Mouse (Mus musculus) intestine, embryonic 15.5 days (tissue): ENCODE results near the gene Prss22. TPM values are rescaled to one million over a fixed set of nuclear protein-coding genes. Genes with fewer than 3 reads are reported as not detected.

ENCODE experiments used
- ATAC-seq: fragments of 200-750 bp; cut with Nextera tagmentation; 2 replicates; pipeline ENCODE4 v1.8.0; 2017; ENCODE audit warnings: moderate TSS enrichment, moderate library complexity
- H3K27ac ChIP-seq: fragments of 300-500 bp; sonication (generic); 2 replicates; pipeline ENCODE4 v1.5.1; 2015; ENCODE audit warnings: mild to moderate bottlenecking, inconsistent platforms
- H3K27me3 ChIP-seq: fragments of 300-500 bp; sonication (generic); replicated peaks from 2 replicates; pipeline ENCODE4 v1.6.1; 2015; ENCODE audit warnings: inconsistent platforms
- H3K36me3 ChIP-seq: fragments of 300-500 bp; sonication (generic); 2 replicates; pipeline ENCODE4 v1.6.1; 2015; ENCODE audit warnings: inconsistent platforms
- H3K4me1 ChIP-seq: fragments of 300-500 bp; sonication (generic); replicated peaks from 2 replicates; pipeline ENCODE4 v1.6.1; 2015; ENCODE audit warnings: inconsistent platforms
- H3K4me2 ChIP-seq: fragments of 300-500 bp; sonication (generic); replicated peaks from 2 replicates; pipeline ENCODE4 v1.6.1; 2015; ENCODE audit warnings: mild to moderate bottlenecking, inconsistent platforms
- H3K4me3 ChIP-seq: fragments of 300-500 bp; sonication (generic); replicated peaks from 2 replicates; pipeline ENCODE4 v1.5.1; 2015; ENCODE audit warnings: inconsistent platforms
- H3K9ac ChIP-seq: fragments of 300-500 bp; sonication (generic); 2 replicates; pipeline ENCODE4 v1.6.1; 2015; ENCODE audit warnings: inconsistent platforms
- H3K9me3 ChIP-seq: fragments of 300-500 bp; sonication (generic); 2 replicates; pipeline ENCODE4 v1.6.1; 2016; ENCODE audit warnings: inconsistent platforms
- WGBS: fragments of 180-500 bp; shearing (Covaris S2); methylation state at CpG from one replicate; pipeline ENCODE4 v1.1.7; 2015; 5-methylcytosine and 5-hydroxymethylcytosine counted together
- polyA plus RNA-seq: library from polyadenylated mRNA; unstranded; fragments of >200 nt; fragmentation: Nextera tagmentation; extraction: Ambion mirVana; gene quantifications from 2 replicates; pipeline ENCODE4 v1.2.1, GENCODE M21; 2015

The Prss22 gene
- polyA plus RNA-seq, result not detected in 2 replicates

DNA sequence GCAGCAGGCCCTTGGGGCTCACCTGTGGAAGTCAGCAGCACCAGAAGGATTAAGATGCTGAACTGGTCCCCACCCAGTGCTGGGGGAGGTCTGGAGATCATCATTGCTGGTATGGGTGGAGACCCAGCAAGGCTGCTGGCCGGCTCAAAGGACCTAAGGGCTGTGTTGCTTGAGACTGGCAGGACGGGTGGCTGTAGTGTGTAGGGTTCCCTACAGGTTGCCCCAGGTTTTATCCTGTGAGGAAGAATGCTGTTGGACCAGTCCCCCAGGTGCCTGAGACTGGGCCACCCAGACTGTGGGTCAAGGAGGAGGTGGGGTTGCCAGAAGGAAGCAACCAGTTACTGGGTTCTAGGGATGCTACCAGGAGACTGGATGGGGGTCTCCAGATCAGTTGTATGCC, at the start of gene Prss22:
TSS of gene Prss22 (minus strand) at position 200 of the 400 bp plus-strand sequence.
- Histone ChIP-seq H3K4me2 (no peak within 1 kb of the TSS), H3K9ac (no peak within 1 kb of the TSS), H3K27ac (no peak within 1 kb of the TSS), H3K4me1 (peaks cover 10% of the 10 kb centered on the region), H3K9me3 (no peaks in the 10 kb centered on the region), H3K27me3 (no peaks in the 10 kb centered on the region), H3K36me3 (no peaks in the 10 kb centered on the region), H3K4me3 (no peak within 1 kb of the TSS)
- ATAC-seq, result no peak
- 45% methylated on average over 2 of the region's 2 CpGs for WGBS

GRCm38 (mm10) chr17:24046026-24046425, 48.1 kb upstream of the Prss22 start:
- no peak overlapping the region for H3K9ac ChIP-seq
- WGBS, result 34% methylated on average over 5 of the region's 5 CpGs
- H3K4me2 ChIP-seq, result no peak overlapping the region
- ATAC-seq, result peak; percentile 48; the same call in 1 of the 2 replicates
- no peak overlapping the region for H3K4me3 ChIP-seq
- no peaks in the 10 kb centered on the region for H3K27me3 ChIP-seq
- H3K4me1 ChIP-seq, result 0 out of 2 replicates have a peak, but pooled peaks cover 4% of the 10 kb centered on the region
- H3K27ac ChIP-seq, result no peak overlapping the region
- no peaks in the 10 kb centered on the region for H3K9me3 ChIP-seq
- peaks cover 12% of the 10 kb centered on the region for H3K36me3 ChIP-seq

- Histone ChIP-seq H3K4me2 (no peak overlapping the region), H3K27ac (no peak overlapping the region), H3K4me1 (0 out of 2 replicates have a peak, but pooled peaks cover 4% of the 10 kb centered on the region), H3K9me3 (no peaks in the 10 kb centered on the region), H3K27me3 (no peaks in the 10 kb centered on the region), H3K9ac (no peak overlapping the region), H3K36me3 (peaks cover 7% of the 10 kb centered on the region), H3K4me3 (no peak overlapping the region)
- 0 out of 2 replicates have a peak, but pooled peaks have one; percentile 69 for ATAC-seq
- WGBS, result 69% methylated on average over 10 of the region's 10 CpGs
Measured at GRCm38 (mm10) chr17:24045608-24046007, 47.7 kb upstream of the Prss22 start.

- H3K36me3 ChIP-seq, result 0 out of 2 replicates have a peak, but pooled peaks cover 3% of the 10 kb centered on the region
- no peak overlapping the region for H3K4me3 ChIP-seq
- no peak overlapping the region for H3K27ac ChIP-seq
- WGBS, result 58% methylated on average over 5 of the region's 5 CpGs
- H3K27me3 ChIP-seq, result no peaks in the 10 kb centered on the region
- 0 out of 2 replicates have a peak, but pooled peaks cover 4% of the 10 kb centered on the region for H3K4me1 ChIP-seq
- H3K9me3 ChIP-seq, result no peaks in the 10 kb centered on the region
- H3K4me2 ChIP-seq, result no peak overlapping the region
- no peak for ATAC-seq
- no peak overlapping the region for H3K9ac ChIP-seq
Measured at GRCm38 (mm10) chr17:24044482-24044881, 46.6 kb upstream of the Prss22 start.

DNA sequence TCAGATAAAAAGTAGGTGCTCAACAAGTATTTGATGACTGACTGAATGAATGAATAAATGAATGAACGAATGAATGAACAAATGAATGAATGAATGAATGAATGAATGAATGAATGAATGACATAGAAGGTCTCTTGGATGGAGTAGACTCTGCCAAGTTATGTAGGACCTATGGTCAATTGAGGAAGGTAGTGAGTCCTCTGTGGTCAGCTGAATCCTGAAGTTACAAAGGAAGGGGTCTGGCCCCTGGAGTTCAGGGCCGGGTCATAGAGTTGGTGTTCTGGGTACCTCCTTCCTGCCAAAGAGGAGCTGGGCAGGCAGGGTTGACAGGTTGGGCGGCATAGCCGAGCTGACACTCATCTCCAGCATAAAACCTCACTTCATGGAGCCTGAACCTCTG, 39.9 kb upstream of the Prss22 start, which contains the start of gene Prss27:
TSS of gene Prss27 (plus strand) at position 301 of the 400 bp plus-strand sequence.
- H3K36me3 ChIP-seq, result no peaks in the 10 kb centered on the region
- no peak within 1 kb of the TSS for H3K4me3 ChIP-seq
- H3K27me3 ChIP-seq, result no peaks in the 10 kb centered on the region
- no peaks in the 10 kb centered on the region for H3K9me3 ChIP-seq
- no peaks in the 10 kb centered on the region for H3K4me1 ChIP-seq
- ATAC-seq, result peak; percentile 19
- no peak within 1 kb of the TSS for H3K9ac ChIP-seq
- peak within 1 kb of the TSS; percentile 24; the same call in 1 of the 2 replicates for H3K27ac ChIP-seq
- 71% methylated on average over 4 of the region's 4 CpGs for WGBS
- no peak within 1 kb of the TSS for H3K4me2 ChIP-seq

GRCm38 (mm10) chr17:24037360-24037759, 39.5 kb upstream of the Prss22 start:
- ATAC-seq, result peak; percentile 95
- peak overlapping the region; percentile 24; the same call in 1 of the 2 replicates for H3K27ac ChIP-seq
- H3K27me3 ChIP-seq, result no peaks in the 10 kb centered on the region
- 68% methylated on average over 13 of the region's 13 CpGs for WGBS
- no peak overlapping the region for H3K9ac ChIP-seq
- no peak overlapping the region for H3K4me3 ChIP-seq
- H3K4me1 ChIP-seq, result no peaks in the 10 kb centered on the region
- no peak overlapping the region for H3K4me2 ChIP-seq
- no peaks in the 10 kb centered on the region for H3K9me3 ChIP-seq
- no peaks in the 10 kb centered on the region for H3K36me3 ChIP-seq

- no peak overlapping the region for H3K9ac ChIP-seq
Measured at GRCm38 (mm10) chr17:24036954-24037353, 39.1 kb upstream of the Prss22 start.

DNA sequence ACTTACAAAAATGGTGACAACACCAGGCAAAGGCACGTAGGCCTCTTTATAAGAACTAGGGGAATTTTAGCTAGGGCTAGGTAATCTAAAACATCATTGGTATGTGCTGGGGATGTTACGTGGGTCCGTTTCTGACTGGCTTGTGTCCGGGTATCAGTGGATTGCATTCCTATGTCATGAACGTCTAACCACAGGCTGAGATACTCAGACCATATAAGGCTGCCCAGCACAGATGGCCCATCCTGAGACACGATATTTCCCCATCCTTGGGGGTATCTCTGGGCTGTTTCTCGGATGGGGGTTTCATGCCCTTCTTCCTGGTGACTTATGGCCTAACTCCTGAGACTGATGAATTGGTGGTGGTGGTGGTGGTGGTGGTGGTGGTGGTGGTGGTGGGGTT, 37.2 kb upstream of the Prss22 start:
- no peaks in the 10 kb centered on the region for H3K36me3 ChIP-seq
- H3K27me3 ChIP-seq, result no peaks in the 10 kb centered on the region
- no peaks in the 10 kb centered on the region for H3K4me1 ChIP-seq
- H3K4me3 ChIP-seq, result no peak overlapping the region
- ATAC-seq, result no peak
- no peak overlapping the region for H3K9ac ChIP-seq
- H3K9me3 ChIP-seq, result no peaks in the 10 kb centered on the region
- WGBS, result 63% methylated on average over 7 of the region's 7 CpGs
- no peak overlapping the region for H3K4me2 ChIP-seq
- no peak overlapping the region for H3K27ac ChIP-seq

More at GRCm38 (mm10) chr17:24036954-24037353, 39.1 kb upstream of the Prss22 start:
- 63% methylated on average over 6 of the region's 6 CpGs for WGBS
- Histone ChIP-seq H3K27me3 (no peaks in the 10 kb centered on the region), H3K4me3 (no peak overlapping the region), H3K4me1 (no peaks in the 10 kb centered on the region), H3K4me2 (no peak overlapping the region), H3K36me3 (no peaks in the 10 kb centered on the region), H3K27ac (peak overlapping the region; percentile 24; the same call in 1 of the 2 replicates), H3K9me3 (no peaks in the 10 kb centered on the region)
- ATAC-seq, result peak; percentile 63

DNA sequence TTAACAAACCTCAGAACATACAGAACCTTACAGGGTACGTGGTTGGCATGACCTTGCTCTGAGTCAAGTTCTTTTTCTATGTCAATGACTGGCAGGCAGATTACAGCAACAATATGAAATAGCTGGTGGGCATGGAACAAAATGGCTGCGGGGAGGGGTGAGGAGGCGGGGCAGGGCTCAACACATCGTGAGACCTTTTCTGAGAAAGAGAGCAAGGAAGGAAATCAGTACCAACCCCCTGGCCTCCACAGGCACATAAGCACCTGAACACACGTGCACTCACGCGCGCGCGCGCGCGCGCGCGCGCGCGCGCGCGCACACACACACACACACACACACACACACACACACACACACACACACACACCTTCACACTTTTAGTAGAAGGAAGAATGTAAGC, 32.7 kb upstream of the Prss22 start:
- H3K4me2 ChIP-seq, result no peak overlapping the region
- no peaks in the 10 kb centered on the region for H3K27me3 ChIP-seq
- H3K9ac ChIP-seq, result no peak overlapping the region
- no peak overlapping the region for H3K27ac ChIP-seq
- H3K9me3 ChIP-seq, result no peaks in the 10 kb centered on the region
- no peak for ATAC-seq
- H3K36me3 ChIP-seq, result no peaks in the 10 kb centered on the region
- no peaks in the 10 kb centered on the region for H3K4me1 ChIP-seq
- 67% methylated on average over 14 of the region's 22 CpGs for WGBS
- no peak overlapping the region for H3K4me3 ChIP-seq

- ATAC-seq, result no peak
- no peak overlapping the region for H3K27ac ChIP-seq
- no peak overlapping the region for H3K9ac ChIP-seq
- no peak overlapping the region for H3K4me2 ChIP-seq
- H3K27me3 ChIP-seq, result no peaks in the 10 kb centered on the region
- no peaks in the 10 kb centered on the region for H3K36me3 ChIP-seq
- 73% methylated on average over 7 of the region's 7 CpGs for WGBS
- H3K4me1 ChIP-seq, result no peaks in the 10 kb centered on the region
- H3K9me3 ChIP-seq, result no peaks in the 10 kb centered on the region
- no peak overlapping the region for H3K4me3 ChIP-seq
Measured at GRCm38 (mm10) chr17:24029477-24029876, 31.6 kb upstream of the Prss22 start.

GRCm38 (mm10) chr17:24021375-24022199, 23.7 kb upstream of the Prss22 start:
- peak; percentile 77 for ATAC-seq
- H3K4me1 ChIP-seq, result peaks cover 16% of the 10 kb centered on the region
- H3K27me3 ChIP-seq, result no peaks in the 10 kb centered on the region
- H3K27ac ChIP-seq, result peak overlapping the region; percentile 77
- 49% methylated on average over 5 of the region's 5 CpGs for WGBS
- H3K4me3 ChIP-seq, result no peak overlapping the region
- no peak overlapping the region for H3K4me2 ChIP-seq
- no peak overlapping the region for H3K9ac ChIP-seq
- no peaks in the 10 kb centered on the region for H3K36me3 ChIP-seq
- no peaks in the 10 kb centered on the region for H3K9me3 ChIP-seq

- H3K9ac ChIP-seq, result no peak overlapping the region
- peaks cover 16% of the 10 kb centered on the region for H3K4me1 ChIP-seq
- H3K27me3 ChIP-seq, result no peaks in the 10 kb centered on the region
- peak; percentile 71 for ATAC-seq
- no peaks in the 10 kb centered on the region for H3K9me3 ChIP-seq
- no peaks in the 10 kb centered on the region for H3K36me3 ChIP-seq
- WGBS, result 48% methylated on average over 6 of the region's 6 CpGs
- H3K4me2 ChIP-seq, result no peak overlapping the region; the same call in 1 of the 2 replicates
- no peak overlapping the region for H3K4me3 ChIP-seq
- peak overlapping the region; percentile 64 for H3K27ac ChIP-seq
Measured at GRCm38 (mm10) chr17:24020696-24021095, 22.8 kb upstream of the Prss22 start.
